8 mouse cellular contexts compared by ENCODE assay signal in the genomic region with DNA sequence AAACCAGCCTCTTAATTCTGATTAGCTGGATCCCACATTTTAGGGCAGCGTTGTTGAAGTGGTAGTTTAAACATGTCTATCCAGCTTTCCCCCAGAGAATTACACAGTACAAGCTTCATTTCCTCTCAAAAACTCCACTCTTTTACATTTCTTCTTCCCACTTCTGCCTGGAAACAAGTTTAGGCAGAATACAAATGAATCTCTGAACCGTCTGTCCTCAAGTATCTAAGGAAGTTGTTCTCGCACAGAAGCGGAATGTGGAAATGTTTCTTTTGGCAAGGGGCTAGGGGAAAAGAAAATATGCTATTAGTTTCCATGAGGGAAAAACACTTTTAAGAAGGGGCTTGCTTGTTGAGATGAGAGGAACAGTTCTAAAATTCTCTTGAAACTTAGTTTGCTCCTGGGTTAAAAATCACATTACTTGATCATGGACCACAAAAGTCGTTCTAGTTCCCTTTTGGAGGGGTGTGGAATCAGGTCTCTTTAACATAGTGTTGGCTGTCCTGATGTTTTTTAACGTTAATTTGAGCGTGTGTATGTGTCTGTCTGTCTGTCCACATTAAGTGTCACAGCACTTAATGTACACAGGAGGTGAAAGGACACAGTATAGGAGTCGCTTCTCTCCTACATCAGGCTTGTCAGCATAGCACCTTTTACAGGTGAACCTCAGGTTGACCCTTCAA. TPM values are rescaled to one million over a fixed set of nuclear protein-coding genes. Genes with fewer than 3 reads are reported as not detected.
DNase-seq lines count a peak whose midpoint lies in the region; ATAC-seq and TF ChIP-seq lines count a peak whose summit lies in the region.

No protein-coding gene starts in this region.

- H3K4me1 ChIP-seq in kidney, embryonic 16.5 days (ENCODE audit: insufficient read depth, low read length) = peaks cover 11% of the 10 kb centered on the region
- peaks cover 4% of the 10 kb centered on the region; the same call in 1 of the 2 replicates for H3K4me1 ChIP-seq in forebrain, embryonic 11.5 days (replicated peaks; ENCODE audit: control insufficient read depth, insufficient read depth, low read length)
- peaks cover 10% of the 10 kb centered on the region for H3K4me1 ChIP-seq in kidney, postnatal 0 days (replicated peaks; ENCODE audit: insufficient read depth, low read length)

- DNase-seq in kidney, adult 18-20 months = no peak
- DNase-seq in forebrain, embryonic 11.5 days (ENCODE audit: low spot score) = no peak
- DNase-seq in kidney, postnatal 0 days (ENCODE audit: low spot score) = peak; percentile 90
- peak; percentile 54 for DNase-seq in naive thymus-derived CD4-positive, alpha-beta T cell, adult 2 months (ENCODE audit: low read depth)
- no peak for DNase-seq in gastrocnemius, adult 18-20 months (ENCODE audit: low spot score)
- DNase-seq in right cerebral cortex, postnatal 4 days = no peak

- H3K4me2 ChIP-seq in kidney, embryonic 16.5 days (replicated peaks; ENCODE audit: low read depth, low read length) = peak overlapping the region; percentile 77
- peak overlapping the region; percentile 65 for H3K4me2 ChIP-seq in forebrain, embryonic 11.5 days (ENCODE audit: low read depth, low read length, severe bottlenecking)
- H3K4me2 ChIP-seq in kidney, postnatal 0 days (ENCODE audit: low read length) = peak overlapping the region; percentile 79

- peak overlapping the region; percentile 100 for H3K4me3 ChIP-seq in kidney, embryonic 16.5 days (ENCODE audit: low read length)
- peak overlapping the region; percentile 100 for H3K4me3 ChIP-seq in forebrain, embryonic 11.5 days (ENCODE audit: low read depth, low read length)
- peak overlapping the region; percentile 53 for H3K4me3 ChIP-seq in kidney, postnatal 0 days (replicated peaks; ENCODE audit: low read depth, low read length)

- no peaks in the 10 kb centered on the region for H3K36me3 ChIP-seq in kidney, embryonic 16.5 days (ENCODE audit: insufficient read depth, low read length)
- no peaks in the 10 kb centered on the region for H3K36me3 ChIP-seq in forebrain, embryonic 11.5 days (ENCODE audit: control insufficient read depth, insufficient read depth, low read length)
- H3K36me3 ChIP-seq in kidney, postnatal 0 days (ENCODE audit: insufficient read depth, low read length) = no peaks in the 10 kb centered on the region

- H3K27ac ChIP-seq in kidney, embryonic 16.5 days (ENCODE audit: low read length) = peak overlapping the region; percentile 99
- H3K27ac ChIP-seq in forebrain, embryonic 11.5 days (ENCODE audit: low read depth, low read length) = peak overlapping the region; percentile 84
- H3K27ac ChIP-seq in kidney, postnatal 0 days = peak overlapping the region; percentile 99

- no peak for ATAC-seq in kidney, embryonic 16.5 days (ENCODE audit: low FRiP score, low TSS enrichment)
- ATAC-seq in forebrain, embryonic 11.5 days (replicated peaks; ENCODE audit: low FRiP score) = no peak
- ATAC-seq in kidney, postnatal 0 days (replicated peaks; ENCODE audit: low FRiP score, low read depth) = no peak
- ATAC-seq in cerebellum, adult (ENCODE audit: insufficient number of reproducible peaks, low FRiP score, low TSS enrichment) = no peak

- TF ChIP-seq CTCF in kidney, postnatal 0 days (IDR thresholded peaks at IDR 0.05; ENCODE audit: low read depth) = no peak

- H3K9me3 ChIP-seq in kidney, embryonic 16.5 days (ENCODE audit: low read length) = no peaks in the 10 kb centered on the region
- no peaks in the 10 kb centered on the region for H3K9me3 ChIP-seq in forebrain, embryonic 11.5 days (ENCODE audit: control insufficient read depth, low read length)
- no peaks in the 10 kb centered on the region for H3K9me3 ChIP-seq in kidney, postnatal 0 days (replicated peaks; ENCODE audit: low read length)

- H3K27me3 ChIP-seq in kidney, embryonic 16.5 days (ENCODE audit: insufficient read depth, low read length) = no peaks in the 10 kb centered on the region
- no peaks in the 10 kb centered on the region for H3K27me3 ChIP-seq in forebrain, embryonic 11.5 days (ENCODE audit: control insufficient read depth, insufficient read depth, low read length)
- no peaks in the 10 kb centered on the region for H3K27me3 ChIP-seq in kidney, postnatal 0 days (ENCODE audit: insufficient read depth, low read length)

- peak overlapping the region; percentile 81 for H3K9ac ChIP-seq in kidney, embryonic 16.5 days (replicated peaks; ENCODE audit: low read length)
- H3K9ac ChIP-seq in forebrain, embryonic 11.5 days (ENCODE audit: low read length) = peak overlapping the region; percentile 75
- H3K9ac ChIP-seq in kidney, postnatal 0 days (ENCODE audit: low read depth, low read length) = peak overlapping the region; percentile 79

- WGBS in kidney, embryonic 16.5 days = 11% methylated on average over 8 of the region's 8 CpGs
- 40% methylated on average over 8 of the region's 8 CpGs for WGBS in forebrain, embryonic 11.5 days
- WGBS in kidney, postnatal 0 days = 9% methylated on average over 8 of the region's 8 CpGs

RNA-seq across cellular contexts. Expression of gene Chd2, which starts 17.7 kb away (rescaled TPM):
- 45.3 and 59.0 TPM in 2 replicates for polyA plus RNA-seq in kidney, embryonic 16.5 days (2015; fragmentation: Nextera tagmentation; extraction: Ambion mirVana)
- polyA plus RNA-seq in forebrain, embryonic 11.5 days (2014; fragmentation: Nextera tagmentation; extraction: Ambion mirVana) = 61.0 and 66.1 TPM in 2 replicates
- 41.6 and 44.1 TPM in 2 replicates for polyA plus RNA-seq in kidney, postnatal 0 days (2015; fragmentation: Nextera tagmentation; extraction: Ambion mirVana)
- total RNA-seq in gastrocnemius, adult 18-20 months (2021) = 10 to 100 TPM; 29.8 to 39.6 TPM

Comparison
In these comparisons a context has a peak if more than half of its experiments do, and no peak if none do; other contexts are left out.
1. DNase-seq: peak in kidney, postnatal 0 days (single experiment) and naive thymus-derived CD4-positive, alpha-beta T cell, adult 2 months (single experiment); none in kidney, adult 18-20 months (single experiment), forebrain, embryonic 11.5 days (single experiment), gastrocnemius, adult 18-20 months (single experiment) and right cerebral cortex, postnatal 4 days (single experiment).
2. Peak in every context shown above with its lines, with median percentiles within 50 percentile points of each other: H3K27ac ChIP-seq, H3K4me2 ChIP-seq, H3K4me3 ChIP-seq and H3K9ac ChIP-seq.